Mouse (Mus musculus) liver (tissue): ENCODE measurements at regions not wholly inside any gene's neighbourhood (a gene's known extent, or its start where the extent isn't known, plus 50 kb on each side); places are given as distances from the start of the nearest gene placed in this dataset.

Experiments used
- DNase-seq: peaks from one replicate; pipeline ENCODE4 v3.0.0-alpha.2; 2020; ENCODE audit warnings: mixed read lengths

DNA sequence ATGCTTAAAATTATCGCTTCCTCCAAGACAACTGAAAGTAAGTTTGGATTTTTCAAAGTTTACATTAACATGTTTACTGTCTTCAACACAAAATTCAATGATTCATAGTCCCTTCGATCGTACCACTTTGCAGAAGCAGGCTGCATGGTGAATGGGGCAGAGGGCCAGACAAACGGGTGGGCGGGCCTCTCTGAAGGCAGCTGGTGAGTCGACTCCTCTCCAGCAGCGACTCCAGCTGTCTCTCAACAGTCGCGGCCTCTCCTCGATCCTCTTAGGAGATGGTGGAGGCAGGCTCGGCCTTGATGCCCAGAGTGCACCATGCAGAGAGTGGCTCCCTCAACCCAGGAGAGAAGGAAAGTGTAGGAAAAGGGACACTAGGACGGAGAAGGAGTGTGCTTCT, 257.9 kb downstream of the Fut9 start:
- DNase-seq: peak; percentile 2
